Mouse (Mus musculus) liver, adult 2 months (tissue): ENCODE results near the gene Zfp692. TPM values are rescaled to one million over a fixed set of nuclear protein-coding genes. Genes with fewer than 3 reads are reported as not detected.

Experiments used
- DNase-seq: peaks from one replicate; pipeline ENCODE4 v3.0.0-alpha.2; 2011; ENCODE audit warnings: low read depth, low spot score; ENCODE audit errors: extremely low read depth
- H3K27ac ChIP-seq: fragments of 200-500 bp; replicated peaks from 2 replicates; pipeline ENCODE4 v1.5.1; 2012; ENCODE audit warnings: low read depth, mild to moderate bottlenecking, control low read depth, inconsistent platforms, low read length; ENCODE audit not compliant: insufficient read depth
- H3K27me3 ChIP-seq: fragments of 200-500 bp; 2 replicates; pipeline ENCODE4 v1.6.1; 2012; ENCODE audit warnings: mild to moderate bottlenecking, moderate library complexity, low read length, inconsistent platforms; ENCODE audit not compliant: control insufficient read depth, insufficient read depth
- H3K36me3 ChIP-seq: fragments of 200-500 bp; 2 replicates; pipeline ENCODE4 v1.6.1; 2012; ENCODE audit warnings: low read length, inconsistent platforms; ENCODE audit not compliant: control insufficient read depth, insufficient read depth
- H3K4me1 ChIP-seq: fragments of 200-500 bp; 2 replicates; pipeline ENCODE4 v1.6.1; 2011; ENCODE audit warnings: low read length; ENCODE audit not compliant: control insufficient read depth, insufficient read depth
- H3K4me3 ChIP-seq: fragments of 200-500 bp; 2 replicates; pipeline ENCODE4 v1.5.1; 2011; ENCODE audit warnings: low read depth, mild to moderate bottlenecking, control low read depth, low read length, moderate library complexity; ENCODE audit not compliant: insufficient read depth
- H3K79me2 ChIP-seq: fragments of 200-500 bp; 2 replicates; pipeline ENCODE4 v1.6.1; 2012; ENCODE audit warnings: inconsistent platforms, mild to moderate bottlenecking, low read length, moderate library complexity; ENCODE audit not compliant: control insufficient read depth, insufficient read depth
- H3K9ac ChIP-seq: fragments of 200-500 bp; 2 replicates; pipeline ENCODE4 v1.6.1; 2012; ENCODE audit warnings: low read depth, mild to moderate bottlenecking, control low read depth, inconsistent platforms, low read length
- CTCF ChIP-seq: fragments of 200-500 bp; IDR thresholded peaks from 2 replicates; pipeline ENCODE4 v1.5.1; 2011; ENCODE audit warnings: low read depth, low read length, control low read depth
- POLR2A ChIP-seq: fragments of 200-500 bp; IDR thresholded peaks from 2 replicates; pipeline ENCODE4 v1.6.1; 2011; ENCODE audit warnings: low read length, control low read depth; ENCODE audit not compliant: insufficient read depth; ENCODE audit errors: extremely low read depth
- WGBS: fragments of 180-500 bp; shearing (Covaris S2); methylation state at CpG from one replicate; pipeline ENCODE4 v1.1.7; 2018; 5-methylcytosine and 5-hydroxymethylcytosine counted together
- polyA plus RNA-seq: library from polyadenylated mRNA; depleted of rRNA; stranded (reverse); fragments of >200 nt; gene quantifications from 2 replicates; pipeline ENCODE4 v1.2.3, GENCODE M21; 2012
- total RNA-seq: library from RNA; depleted of rRNA; stranded (reverse); fragments of >200 nt; gene quantifications from 2 replicates; pipeline ENCODE4 v1.2.3, GENCODE M21; 2014

The Zfp692 gene
- total and polyA plus RNA-seq, 2 experiments = 2.3 to 8.9 TPM

- peaks cover 11% of the 10 kb centered on the region; the same call in 1 of the 2 replicates for H3K79me2 ChIP-seq
- TF ChIP-seq CTCF (no peak), POLR2A (no peak)
- DNase-seq = peak; percentile 69
- H3K4me3 ChIP-seq = no peak overlapping the region
- H3K27ac ChIP-seq = no peak overlapping the region
- H3K36me3 ChIP-seq = peaks cover 7% of the 10 kb centered on the region
- peaks cover 10% of the 10 kb centered on the region for H3K4me1 ChIP-seq
- WGBS = 35% methylated on average over 3 of the region's 3 CpGs
- no peak overlapping the region for H3K9ac ChIP-seq
- no peaks in the 10 kb centered on the region for H3K27me3 ChIP-seq
Measured at GRCm38 (mm10) chr11:58334746-58335145, 27.9 kb downstream of the Zfp692 start.

- Histone ChIP-seq H3K4me3 (no peak overlapping the region), H3K27me3 (no peaks in the 10 kb centered on the region), H3K4me1 (no peaks in the 10 kb centered on the region), H3K27ac (no peak overlapping the region), H3K79me2 (no peaks in the 10 kb centered on the region), H3K36me3 (peaks cover 11% of the 10 kb centered on the region; the same call in 1 of the 2 replicates), H3K9ac (no peak overlapping the region)
- 73% methylated on average over 4 of the region's 4 CpGs for WGBS
- TF ChIP-seq POLR2A (no peak), CTCF (no peak)
- no peak for DNase-seq
Measured at GRCm38 (mm10) chr11:58346745-58347144, 39.9 kb downstream of the Zfp692 start.

GRCm38 (mm10) chr11:58350628-58351027 lies 43.8 kb downstream of the Zfp692 start:
- WGBS = 82% methylated on average over 4 of the region's 4 CpGs
- H3K27me3 ChIP-seq = no peaks in the 10 kb centered on the region
- DNase-seq = no peak
- H3K9ac ChIP-seq = no peak overlapping the region
- TF ChIP-seq POLR2A (no peak), CTCF (0 out of 2 replicates have a peak, but pooled peaks have one; percentile 10)
- 0 out of 2 replicates have a peak, but pooled peaks cover 5% of the 10 kb centered on the region for H3K36me3 ChIP-seq
- H3K4me1 ChIP-seq = no peaks in the 10 kb centered on the region
- no peak overlapping the region for H3K4me3 ChIP-seq
- H3K79me2 ChIP-seq = no peaks in the 10 kb centered on the region
- no peak overlapping the region for H3K27ac ChIP-seq

- Histone ChIP-seq H3K4me1 (no peaks in the 10 kb centered on the region), H3K27ac (no peak overlapping the region), H3K27me3 (no peaks in the 10 kb centered on the region), H3K4me3 (no peak overlapping the region), H3K9ac (no peak overlapping the region), H3K36me3 (0 out of 2 replicates have a peak, but pooled peaks cover 3% of the 10 kb centered on the region), H3K79me2 (no peaks in the 10 kb centered on the region)
- TF ChIP-seq CTCF (no peak), POLR2A (no peak)
- 78% methylated on average over 5 of the region's 5 CpGs for WGBS
- DNase-seq = no peak
Measured at GRCm38 (mm10) chr11:58351179-58351578, 44.3 kb downstream of the Zfp692 start.

GRCm38 (mm10) chr11:58352681-58353548 lies 46.0 kb downstream of the Zfp692 start:
- Histone ChIP-seq H3K4me3 (no peak overlapping the region), H3K9ac (no peak overlapping the region), H3K36me3 (no peaks in the 10 kb centered on the region), H3K27ac (no peak overlapping the region), H3K79me2 (no peaks in the 10 kb centered on the region), H3K4me1 (no peaks in the 10 kb centered on the region), H3K27me3 (no peaks in the 10 kb centered on the region)
- no peak for DNase-seq
- TF ChIP-seq CTCF (peak; percentile 11; the same call in 1 of the 2 replicates), POLR2A (no peak)
- WGBS = 41% methylated on average over 7 of the region's 7 CpGs

- Histone ChIP-seq H3K36me3 (no peaks in the 10 kb centered on the region), H3K27ac (no peak overlapping the region), H3K27me3 (no peaks in the 10 kb centered on the region), H3K79me2 (no peaks in the 10 kb centered on the region), H3K9ac (no peak overlapping the region), H3K4me1 (no peaks in the 10 kb centered on the region), H3K4me3 (no peak overlapping the region)
- WGBS = 64% methylated on average over 3 of the region's 3 CpGs
- TF ChIP-seq POLR2A (no peak), CTCF (no peak)
- no peak for DNase-seq
Measured at GRCm38 (mm10) chr11:58353709-58354108, 46.8 kb downstream of the Zfp692 start.
